Mouse (Mus musculus) megakaryocyte, embryonic 14.5 days (primary cell): ENCODE data around the gene Smg6. TPM values are rescaled to one million over a fixed set of nuclear protein-coding genes. Genes with fewer than 3 reads are reported as not detected.

Experiments
- H3K27me3 ChIP-seq: replicated peaks from 2 replicates; pipeline ENCODE3; 2012; ENCODE audit warnings: inconsistent platforms
- H3K36me3 ChIP-seq: replicated peaks from 2 replicates; pipeline ENCODE3; 2012; ENCODE audit warnings: low read length, inconsistent platforms, mixed read lengths
- H3K4me1 ChIP-seq: 2 replicates; pipeline ENCODE4 v1.6.1; 2012; ENCODE audit warnings: inconsistent platforms
- H3K4me3 ChIP-seq: replicated peaks from 2 replicates; pipeline ENCODE3; 2012; ENCODE audit warnings: moderate library complexity, mild to moderate bottlenecking, inconsistent platforms
- H3K9me3 ChIP-seq: 2 replicates; pipeline ENCODE4 v1.6.1; 2012; ENCODE audit warnings: inconsistent platforms
- FLI1 ChIP-seq: IDR thresholded peaks from 2 replicates; pipeline ENCODE4 v1.6.1; 2012; ENCODE audit warnings: low read length, inconsistent platforms, mixed read lengths
- GATA1 ChIP-seq: IDR thresholded peaks from 3 replicates; pipeline ENCODE4 v1.6.1; 2012; ENCODE audit warnings: mixed read lengths, low read length, inconsistent platforms, borderline replicate concordance
- polyA plus RNA-seq: library from polyadenylated mRNA; stranded (reverse); fragments of >175 nt; gene quantifications from 2 replicates; pipeline ENCODE4 v1.2.3, GENCODE M21; 2012; ENCODE audit warnings: low replicate concordance; ENCODE audit not compliant: insufficient read depth

Gene Smg6
- polyA plus RNA-seq, 1 experiment = 35.3 TPM

- peaks cover 17% of the 10 kb centered on the region for H3K36me3 ChIP-seq
- peaks cover 83% of the 10 kb centered on the region for H3K4me1 ChIP-seq
- H3K27me3 ChIP-seq = peaks cover 81% of the 10 kb centered on the region
- TF ChIP-seq FLI1 (no peak), GATA1 (no peak)
- peak overlapping the region; percentile 91 for H3K4me3 ChIP-seq
- peaks cover 21% of the 10 kb centered on the region for H3K9me3 ChIP-seq
Observed at GRCm38 (mm10) chr11:75167643-75168589, 242.3 kb downstream of the Smg6 start.

DNA sequence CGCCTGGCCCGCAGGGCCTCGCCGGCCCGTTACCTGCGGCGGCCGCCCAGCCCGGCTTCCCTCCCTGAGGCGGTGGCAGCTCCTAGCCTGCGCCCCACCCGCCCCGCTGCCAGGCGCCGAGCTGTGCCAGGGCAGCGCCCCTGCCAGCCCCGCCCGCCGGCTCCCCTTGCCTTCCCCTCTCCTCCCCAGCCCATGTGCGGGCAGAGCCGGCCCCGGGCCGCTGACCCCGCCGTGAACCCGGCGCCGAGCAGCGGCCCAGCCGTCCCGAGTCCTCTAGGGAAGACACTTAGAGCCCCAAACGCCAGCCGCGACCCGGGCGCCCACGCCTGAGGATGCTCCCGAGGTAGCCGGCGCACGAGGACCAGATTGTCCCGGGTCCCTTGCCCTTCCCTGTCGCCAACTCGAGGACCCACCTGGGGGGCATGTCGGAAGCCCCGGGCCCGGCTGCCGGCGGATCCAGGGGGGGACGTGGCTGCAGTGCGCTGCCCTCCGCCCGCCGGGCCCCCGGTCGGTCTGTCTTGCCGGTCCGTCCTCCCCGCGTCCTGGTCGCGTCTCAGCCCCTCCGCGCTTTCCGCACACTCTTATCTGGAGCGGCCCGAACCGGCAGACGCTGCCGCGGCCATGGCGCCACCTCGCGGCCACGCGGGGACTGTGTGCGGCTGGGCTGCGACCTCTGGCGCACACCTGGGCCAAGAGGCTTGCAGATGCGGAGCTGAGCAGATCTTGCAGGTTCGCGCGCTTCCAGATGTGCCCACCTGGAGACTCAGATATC lies 243.2 kb downstream of the Smg6 start:
- peaks cover 21% of the 10 kb centered on the region for H3K9me3 ChIP-seq
- H3K4me3 ChIP-seq = peak overlapping the region; percentile 91
- H3K4me1 ChIP-seq = peaks cover 92% of the 10 kb centered on the region
- peaks cover 8% of the 10 kb centered on the region for H3K36me3 ChIP-seq
- TF ChIP-seq FLI1 = no peak
- TF ChIP-seq GATA1 = no peak
- H3K27me3 ChIP-seq = peaks cover 89% of the 10 kb centered on the region

- Histone ChIP-seq H3K27me3 (peaks cover 94% of the 10 kb centered on the region), H3K36me3 (peaks cover 1% of the 10 kb centered on the region), H3K4me3 (peak within 1 kb of the TSS; percentile 91), H3K4me1 (peaks cover 96% of the 10 kb centered on the region), H3K9me3 (peaks cover 21% of the 10 kb centered on the region)
- TF ChIP-seq GATA1 (no peak), FLI1 (no peak)
Observed at GRCm38 (mm10) chr11:75169405-75170080, 243.9 kb downstream of the Smg6 start, which contains the start of gene Hic1. TSS of gene Hic1 (minus strand) at chr11:75169519.

DNA sequence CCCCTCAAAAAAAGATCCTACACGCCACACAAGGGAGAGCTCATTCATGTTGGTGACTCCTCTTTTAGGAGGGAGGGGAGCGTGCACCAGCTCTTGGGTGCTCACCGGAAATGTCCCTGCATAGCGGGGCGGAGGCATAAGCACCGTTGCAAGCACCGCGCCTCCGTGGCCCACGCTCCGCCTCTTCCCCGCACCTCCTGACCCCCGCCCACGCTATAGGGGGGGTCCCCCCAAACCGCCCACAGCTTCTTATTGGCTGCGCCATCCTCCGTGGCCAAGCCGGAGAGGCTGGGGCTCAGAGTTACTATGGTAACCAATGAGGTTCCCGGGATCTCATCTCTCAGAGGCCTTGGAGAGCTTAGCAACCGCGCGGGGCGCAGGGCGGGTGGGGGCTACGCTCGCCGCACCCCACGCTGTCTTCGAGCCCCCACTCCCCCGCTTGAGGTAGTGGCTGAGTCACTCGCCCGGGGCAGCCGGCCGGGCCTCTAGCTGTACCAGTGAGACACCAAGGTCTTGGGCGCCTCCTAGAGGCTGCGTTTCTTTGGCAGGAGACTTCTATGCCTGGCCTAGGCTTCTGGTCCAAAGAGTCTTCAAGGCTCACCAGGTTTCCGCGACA lies 244.6 kb downstream of the Smg6 start:
- Histone ChIP-seq H3K4me1 (peaks cover 89% of the 10 kb centered on the region), H3K27me3 (peaks cover 88% of the 10 kb centered on the region), H3K4me3 (peak overlapping the region; percentile 91), H3K9me3 (peaks cover 21% of the 10 kb centered on the region), H3K36me3 (no peaks in the 10 kb centered on the region)
- no peak for TF ChIP-seq GATA1
- TF ChIP-seq FLI1 = no peak

- TF ChIP-seq FLI1 (no peak), GATA1 (no peak)
- Histone ChIP-seq H3K4me3 (peak overlapping the region; percentile 93), H3K27me3 (peaks cover 77% of the 10 kb centered on the region), H3K9me3 (peaks cover 12% of the 10 kb centered on the region), H3K4me1 (peaks cover 78% of the 10 kb centered on the region), H3K36me3 (peaks cover 5% of the 10 kb centered on the region)
Observed at GRCm38 (mm10) chr11:75171186-75171865, 245.7 kb downstream of the Smg6 start.

DNA sequence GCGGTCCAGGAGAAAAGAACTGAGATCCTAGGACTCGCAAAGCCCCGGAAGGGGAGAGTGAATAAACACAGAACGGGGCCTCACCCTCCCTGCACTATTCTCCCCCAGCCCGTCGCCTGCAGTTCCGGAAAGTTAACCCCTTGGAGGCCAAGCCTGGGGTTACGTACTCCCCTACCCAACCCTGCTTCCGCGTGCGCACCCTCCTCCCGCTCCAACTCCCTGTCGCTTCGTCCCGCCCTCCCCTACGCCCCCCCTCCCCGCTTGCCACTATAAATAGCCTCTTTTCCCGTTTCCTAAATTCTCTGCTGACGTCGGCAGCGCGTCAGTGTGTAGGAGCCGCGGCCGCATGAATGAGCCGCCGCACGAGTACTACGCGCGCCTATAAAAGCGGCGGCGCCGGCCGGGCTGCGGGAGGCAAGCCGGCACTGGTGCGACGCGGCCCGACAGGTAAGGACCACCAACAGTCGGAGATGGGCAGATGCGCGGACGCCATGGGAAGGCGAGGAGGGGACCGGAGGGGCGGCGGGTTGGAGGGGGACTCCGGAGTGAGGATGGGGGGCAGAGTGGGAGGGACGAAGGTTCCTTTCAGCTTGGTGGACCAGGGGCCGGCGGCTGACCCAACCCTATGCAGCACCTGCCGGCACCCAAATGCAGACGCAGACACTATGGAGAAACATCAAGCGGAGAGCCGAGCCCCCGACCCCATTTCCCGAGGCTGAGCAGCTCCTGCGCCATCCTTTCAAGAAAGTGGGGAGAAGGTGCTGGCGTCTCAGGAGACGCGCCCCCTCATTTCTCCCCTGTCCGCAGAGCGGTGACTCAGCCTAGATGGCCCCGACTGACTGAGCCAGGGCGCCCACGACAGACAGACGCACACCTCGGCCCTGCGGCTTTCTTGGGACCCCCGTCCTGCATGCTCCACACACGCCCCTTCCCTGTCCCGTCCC lies 246.8 kb downstream of the Smg6 start:
- Histone ChIP-seq H3K27me3 (peaks cover 66% of the 10 kb centered on the region), H3K4me3 (peak overlapping the region; percentile 93), H3K36me3 (peaks cover 16% of the 10 kb centered on the region), H3K9me3 (peaks cover 3% of the 10 kb centered on the region), H3K4me1 (peaks cover 69% of the 10 kb centered on the region)
- TF ChIP-seq GATA1 (no peak), FLI1 (no peak)

DNA sequence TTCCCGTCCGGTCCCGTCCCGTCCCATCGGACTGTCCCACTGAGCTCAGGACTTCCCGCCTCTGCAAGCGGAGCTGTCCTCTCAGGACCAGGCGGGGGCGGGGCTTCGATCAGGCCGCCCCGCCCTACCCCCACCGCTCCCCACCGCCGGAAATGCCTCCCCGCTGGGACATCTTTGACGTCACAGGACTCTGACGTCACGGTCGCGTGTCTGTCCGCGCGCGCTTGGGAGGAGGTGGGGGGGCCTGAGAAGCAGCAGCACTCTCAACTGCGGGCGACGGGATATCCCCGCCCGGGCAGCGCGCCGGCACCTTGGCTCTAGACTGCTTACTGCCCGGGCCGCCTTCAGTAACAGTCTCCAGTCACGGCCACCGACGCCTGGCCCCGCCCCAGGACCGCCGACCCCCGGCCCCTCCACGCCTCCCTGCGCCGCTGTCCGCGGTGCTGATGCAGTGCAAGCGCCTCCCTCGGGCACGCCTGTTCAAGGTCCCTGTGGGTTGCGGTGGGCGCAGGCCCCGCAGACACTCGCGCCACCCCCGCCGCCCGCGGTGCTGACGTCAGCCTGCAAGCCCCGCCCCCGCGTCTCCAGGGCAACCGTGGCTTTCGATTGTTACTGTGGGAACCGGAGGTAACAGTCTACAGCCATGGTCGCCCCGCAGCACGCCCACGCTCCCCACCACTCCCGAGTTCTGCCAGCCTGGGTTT lies 247.6 kb downstream of the Smg6 start:
- Histone ChIP-seq H3K4me3 (peak overlapping the region; percentile 93), H3K4me1 (peaks cover 70% of the 10 kb centered on the region), H3K36me3 (peaks cover 21% of the 10 kb centered on the region), H3K27me3 (peaks cover 58% of the 10 kb centered on the region), H3K9me3 (no peaks in the 10 kb centered on the region)
- no peak for TF ChIP-seq FLI1
- TF ChIP-seq GATA1 = no peak
